Mouse (Mus musculus) gastrocnemius, adult 2 months (tissue): ENCODE data around the gene Ccdc122. TPM values are rescaled to one million over a fixed set of nuclear protein-coding genes. Genes with fewer than 3 reads are reported as not detected.
"Not testable (repeated sequence)": the region's sequence is repeated elsewhere in the genome, so short reads cannot be mapped to it uniquely, and the experiment has no call there.

Experiments
- DNase-seq: peaks from one replicate; pipeline ENCODE4 v3.0.0; 2022
- H3K27ac ChIP-seq: fragments of 200-600 bp; 2 replicates; pipeline ENCODE4 v1.8.1; 2022; ENCODE audit warnings: mild to moderate bottlenecking
- H3K4me3 ChIP-seq: fragments of 200-600 bp; 2 replicates; pipeline ENCODE4 v1.8.1; 2022; ENCODE audit warnings: mild to moderate bottlenecking, moderate library complexity
- CTCF ChIP-seq: fragments of 200-600 bp; IDR thresholded peaks from 2 replicates; pipeline ENCODE4 v1.8.1; 2022; ENCODE audit warnings: antibody characterized with exemption, mild to moderate bottlenecking, moderate library complexity
- intact Hi-C: fragments of 180-260 bp; cut with DNase I; formaldehyde crosslinking; loops from one replicate; pipeline ENCODE4 v1.15.1; 2025
- total RNA-seq, 2 experiments: library from RNA; stranded (reverse); gene quantifications; 2 replicates each; pipeline ENCODE4 v1.2.3; 2021

The Ccdc122 gene
- total RNA-seq, 2 experiments from 2014 or later: 1.1 to 2.4 TPM

DNA sequence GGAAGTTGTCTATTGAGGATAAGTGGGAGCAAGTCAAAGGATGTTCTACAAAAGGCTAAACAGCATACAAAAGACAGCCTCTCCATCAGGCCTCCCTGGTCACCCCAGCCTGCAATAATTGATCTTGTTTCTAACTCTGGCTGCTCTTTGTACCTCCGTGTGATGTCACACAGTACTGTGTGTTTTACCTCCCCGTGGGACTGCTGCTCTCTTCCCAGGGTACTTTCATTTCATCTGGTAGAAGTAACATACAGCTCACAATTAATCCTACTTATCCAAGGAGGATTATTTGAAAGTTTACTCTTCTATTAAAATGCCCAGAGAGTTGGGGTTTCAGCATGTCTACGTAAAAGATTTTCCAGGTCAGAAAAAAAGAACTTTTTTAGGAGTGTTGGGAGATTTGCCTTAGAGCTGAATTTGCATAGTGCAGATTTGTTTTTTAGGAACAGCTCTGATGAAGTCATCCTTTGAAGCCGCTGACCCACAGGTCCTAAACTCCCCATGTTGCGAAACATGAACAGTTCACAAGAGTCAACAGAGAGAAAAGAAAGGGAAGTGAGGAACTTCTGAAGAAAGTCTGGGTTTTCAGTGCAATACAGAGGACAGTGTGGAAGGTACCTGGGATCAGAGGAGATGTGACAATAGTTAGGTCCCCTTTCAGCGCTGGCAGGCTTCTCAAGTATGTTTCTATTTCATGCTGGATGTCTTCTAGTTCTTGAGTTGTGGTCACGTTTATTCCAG is 2.2 kb upstream of the Ccdc122 start:
- Histone ChIP-seq H3K4me3 (peak overlapping the region; percentile 9; the same call in 1 of the 2 replicates), H3K27ac (peak overlapping the region; percentile 51; the same call in 1 of the 2 replicates)
- peak; percentile 21 for DNase-seq
- no peak for TF ChIP-seq CTCF
- intact Hi-C loops: no loop called here

GRCm38 (mm10) chr14:77034970-77035369 is 1.6 kb upstream of the Ccdc122 start:
- intact Hi-C loops: no loop called here
- H3K27ac ChIP-seq: 0 out of 2 replicates have a peak overlapping the region, but pooled peaks have one; percentile 24
- H3K4me3 ChIP-seq: no peak overlapping the region
- no peak for TF ChIP-seq CTCF
- DNase-seq: no peak

DNA sequence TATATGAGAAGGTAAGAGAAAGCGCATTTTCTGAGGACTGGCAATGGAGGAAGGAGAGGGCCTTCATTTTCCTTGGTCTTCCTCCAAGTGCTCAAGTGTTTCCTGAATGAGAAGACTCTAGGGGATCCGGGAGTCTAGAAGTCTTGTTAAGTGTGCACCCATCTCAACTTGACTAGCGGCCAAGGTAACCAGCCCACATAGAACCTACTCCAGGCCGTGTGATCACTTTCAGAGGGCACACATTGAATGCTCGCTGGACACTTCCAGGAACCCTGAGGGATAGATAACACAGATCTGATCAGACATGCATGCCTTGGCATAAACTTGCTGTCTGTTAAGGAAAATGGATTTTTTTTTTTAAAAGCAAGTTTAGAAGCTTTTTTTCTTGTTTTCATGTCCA is 758 bp downstream of the Ccdc122 start:
- no peak for TF ChIP-seq CTCF
- Histone ChIP-seq H3K27ac (0 out of 2 replicates have a peak overlapping the region, but pooled peaks have one; percentile 87), H3K4me3 (peak overlapping the region; percentile 86)
- intact Hi-C loops: no loop called here
- no peak for DNase-seq

GRCm38 (mm10) chr14:77037832-77038425 is 1.4 kb downstream of the Ccdc122 start:
- no peak for TF ChIP-seq CTCF
- intact Hi-C loops: no loop called here
- Histone ChIP-seq H3K4me3 (no peak overlapping the region), H3K27ac (no peak overlapping the region)
- no peak for DNase-seq

DNA sequence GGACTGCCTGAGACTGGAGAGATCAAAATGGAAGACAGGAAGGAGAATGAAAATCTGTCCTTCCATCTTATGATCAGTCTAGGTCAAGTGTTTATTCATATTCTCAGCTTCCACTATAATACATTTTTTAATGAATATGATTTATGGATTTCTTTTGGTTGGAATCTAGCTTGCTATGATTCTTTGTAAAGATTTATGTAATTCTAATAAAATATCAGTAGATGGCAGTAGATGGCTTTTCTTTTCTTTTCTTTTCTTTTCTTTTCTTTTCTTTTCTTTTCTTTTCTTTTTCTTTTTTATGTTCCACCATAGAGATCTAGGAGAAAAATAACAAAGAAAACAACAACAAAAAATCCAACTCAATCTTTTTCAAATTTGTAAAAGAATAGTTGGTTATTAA is 16.7 kb downstream of the Ccdc122 start:
- Histone ChIP-seq H3K27ac (no peak overlapping the region), H3K4me3 (no peak overlapping the region)
- intact Hi-C loops: loop anchor here (10.0 kb wide), 1 partner anchor 872 kb away; no protein-coding TSS in a partner anchor
- no peak for DNase-seq
- TF ChIP-seq CTCF: peak; percentile 52

- TF ChIP-seq CTCF: no peak
- intact Hi-C loops: no loop called here
- DNase-seq: peak; percentile 22
Observed at GRCm38 (mm10) chr14:77069361-77069760, 32.8 kb downstream of the Ccdc122 start.

DNA sequence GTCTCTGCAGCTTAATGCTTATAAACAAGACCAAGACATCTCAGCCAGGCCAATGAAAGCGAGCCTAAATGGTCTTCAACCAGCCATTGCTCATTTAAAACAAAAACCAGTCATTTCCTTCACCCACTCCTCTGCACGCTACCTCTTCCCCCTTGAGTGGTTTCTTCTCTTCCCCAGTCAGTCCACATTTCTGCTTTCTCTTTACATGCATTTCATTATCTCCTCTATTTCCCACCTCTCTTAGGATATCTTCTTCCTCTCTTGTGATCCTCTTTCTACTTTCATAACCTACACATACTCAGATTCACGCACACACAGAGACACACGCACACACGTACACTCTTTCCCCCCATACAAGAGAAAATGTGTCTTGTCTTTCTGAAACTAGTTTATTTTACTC is 44.7 kb downstream of the Ccdc122 start:
- intact Hi-C loops: no loop called here
- TF ChIP-seq CTCF: no peak
- no peak overlapping the region for H3K4me3 ChIP-seq
- no peak for DNase-seq
- no peak overlapping the region for H3K27ac ChIP-seq

More at GRCm38 (mm10) chr14:77069361-77069760, 32.8 kb downstream of the Ccdc122 start:
- no peak overlapping the region for H3K27ac ChIP-seq
- no peak overlapping the region for H3K4me3 ChIP-seq

- Histone ChIP-seq H3K27ac (no peak overlapping the region), H3K4me3 (no peak overlapping the region)
- no peak for TF ChIP-seq CTCF
- intact Hi-C loops: no loop called here
- no peak for DNase-seq
Observed at GRCm38 (mm10) chr14:77100285-77100684, 63.7 kb downstream of the Ccdc122 start.

DNA sequence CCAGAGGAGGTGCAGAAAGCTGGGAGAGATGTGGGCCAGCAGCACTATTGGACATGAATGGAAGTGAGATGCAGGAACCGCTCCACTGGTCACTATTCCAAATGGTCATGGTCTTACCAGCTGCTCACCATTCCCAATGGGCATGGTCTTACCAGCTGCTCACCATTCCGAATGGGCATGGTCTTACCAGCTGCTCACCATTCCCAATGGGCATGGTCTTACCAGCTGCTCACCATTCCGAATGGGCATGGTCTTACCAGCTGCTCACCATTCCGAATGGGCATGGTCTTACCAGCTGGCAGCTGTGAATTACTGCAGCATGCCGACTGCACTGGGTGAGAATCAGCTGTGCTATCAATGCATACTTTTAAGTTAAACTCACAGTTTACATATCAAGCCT is 74.0 kb downstream of the Ccdc122 start:
- H3K4me3 ChIP-seq, intact Hi-C loops, H3K27ac ChIP-seq, DNase-seq: not testable (repeated sequence)

DNA sequence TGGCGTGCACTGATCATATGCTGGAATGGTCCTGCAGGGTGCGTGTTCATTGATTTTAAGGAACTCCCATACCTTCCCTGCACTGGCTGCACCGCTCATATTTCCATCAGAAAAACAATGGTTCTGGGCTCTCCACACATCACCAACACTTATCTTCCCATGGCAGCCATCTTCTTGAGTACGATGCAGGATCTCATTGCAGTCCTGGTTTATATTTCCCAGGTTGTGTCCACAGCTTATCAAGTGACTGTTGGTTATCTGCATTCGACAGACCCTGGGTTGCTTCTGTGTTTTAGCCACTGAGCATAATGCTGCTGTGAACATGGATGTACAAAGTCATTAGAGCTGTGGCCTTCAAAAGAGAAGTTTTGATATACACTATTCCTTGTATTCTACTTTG is 94.0 kb downstream of the Ccdc122 start:
- no peak overlapping the region for H3K4me3 ChIP-seq
- no peak for TF ChIP-seq CTCF
- DNase-seq: no peak
- intact Hi-C loops: no loop called here
- H3K27ac ChIP-seq: no peak overlapping the region

DNA sequence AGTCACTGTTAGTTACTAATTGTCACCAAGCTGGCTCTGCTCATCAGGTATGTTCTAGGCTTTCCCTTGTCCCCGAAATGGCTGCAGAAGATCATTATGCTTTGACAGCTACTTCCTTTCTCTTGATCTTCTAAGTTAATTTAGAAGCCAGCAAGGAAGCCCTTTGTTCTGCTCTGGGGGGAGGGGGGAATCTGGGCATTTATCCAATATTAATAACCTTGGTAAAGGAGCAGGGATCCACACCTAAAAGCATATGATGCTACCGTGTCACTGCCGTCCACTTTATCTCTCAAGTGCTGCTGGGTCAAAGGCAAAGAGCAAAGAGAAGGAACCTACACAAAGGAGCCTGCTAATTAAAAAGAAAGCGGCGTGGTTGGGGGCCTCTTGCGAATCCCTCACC is 100.4 kb downstream of the Ccdc122 start:
- Histone ChIP-seq H3K4me3 (no peak overlapping the region), H3K27ac (no peak overlapping the region)
- intact Hi-C loops: no loop called here
- no peak for DNase-seq
- no peak for TF ChIP-seq CTCF

DNA sequence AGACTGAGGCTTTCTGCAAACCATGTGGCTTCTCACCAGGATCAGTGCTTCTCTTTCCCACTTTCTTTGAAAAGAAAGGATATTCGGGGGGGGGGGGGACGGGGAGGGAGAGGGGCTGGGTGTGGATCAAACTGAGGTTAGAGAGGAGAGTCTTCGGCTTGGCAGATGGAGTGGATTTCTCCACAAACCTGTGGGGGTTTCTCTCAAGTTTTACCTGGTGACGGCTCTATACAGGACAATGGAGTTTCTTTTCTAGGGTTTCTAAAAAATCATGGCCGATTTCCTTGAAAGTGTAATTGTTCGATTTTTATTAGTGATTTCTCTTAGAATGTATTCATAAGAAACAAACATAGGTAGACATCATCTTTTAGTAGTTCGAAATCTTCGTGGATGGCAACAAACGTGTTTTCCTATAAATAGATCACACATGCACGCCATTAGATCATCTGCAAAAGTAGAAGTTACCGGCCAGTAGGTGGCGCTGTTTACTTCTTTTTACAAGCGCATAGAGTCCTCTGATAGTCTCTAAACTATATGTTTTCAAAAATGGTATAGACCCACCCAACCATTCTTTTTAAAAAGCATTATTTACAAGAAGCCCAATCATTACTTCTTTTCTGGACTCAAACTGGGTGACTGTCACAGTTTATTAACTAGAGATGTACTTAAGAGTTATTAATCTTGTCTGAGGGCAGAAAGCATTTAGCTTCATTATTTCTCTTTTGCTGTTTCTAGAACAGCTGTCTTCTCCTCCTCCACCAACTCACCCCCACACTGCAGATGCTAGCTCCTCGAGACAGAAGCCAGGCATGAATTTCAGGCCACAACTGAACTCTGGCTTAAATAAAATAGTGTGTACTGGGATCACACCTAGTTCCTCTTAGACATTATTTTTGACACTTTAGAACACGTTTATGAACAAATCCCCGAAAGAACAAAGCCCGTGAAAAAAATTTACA is 105.0 kb downstream of the Ccdc122 start:
- H3K4me3 ChIP-seq: no peak overlapping the region
- no peak overlapping the region for H3K27ac ChIP-seq
- intact Hi-C loops: loop anchor here (1.0 to 5.0 kb wide), 4 partner anchors 396 to 1146 kb away; no protein-coding TSS in a partner anchor
- peak; percentile 75 for DNase-seq
- TF ChIP-seq CTCF: peak; percentile 79
